Mouse (Mus musculus): Measurements from ENCODE around the gene Gcg.

GRCm38 (mm10) chr2:62495407-62495806 lies 12.0 kb upstream of the Gcg start:
- TF ChIP-seq CTCF (IDR thresholded peaks at IDR 0.05; ENCODE audit: extremely low read depth, insufficient read depth, insufficient read length, insufficient replicate concordance) = no peak
- no peak for TF ChIP-seq POLR2A (IDR thresholded peaks at IDR 0.05; ENCODE audit: low read depth, low read length)

Data from spleen, adult 2 months (tissue).